Comparison of ENCODE assay signal across 8 mouse cellular contexts in genomic region chr4:107889731-107890432, GRCm38 (mm10). TPM values are rescaled to one million over a fixed set of nuclear protein-coding genes. Genes with fewer than 3 reads are reported as not detected.
DNase-seq lines count a peak whose midpoint lies in the region; ATAC-seq lines count a peak whose summit lies in the region.

0610037L13Rik (plus strand) TSS chr4:107889813.

- peak; percentile 91 for DNase-seq in WW6 (ENCODE audit: low read depth, low spot score)
- DNase-seq in cerebellum, postnatal 4 days (ENCODE audit: low spot score in 2 of 2), result peak; percentile 88 to 91
- peak; percentile 94 for DNase-seq in gastrocnemius, adult 18-20 months (ENCODE audit: low spot score)
- peak; percentile 94 to 96 for DNase-seq in left cerebral cortex, adult 18-20 months (ENCODE audit: low spot score in 2 of 2)
- DNase-seq in right cerebral cortex, adult 18-20 months, result peak; percentile 98
- peak; percentile 71 for DNase-seq in urinary bladder, postnatal 10 days (ENCODE audit: low spot score)

- peak within 1 kb of the TSS; percentile 72 for H3K9ac ChIP-seq in hindbrain, embryonic 16.5 days (ENCODE audit: low read depth, low read length)

- peak within 1 kb of the TSS; percentile 60 for H3K4me3 ChIP-seq in hindbrain, embryonic 16.5 days (ENCODE audit: low read length)
- peak within 1 kb of the TSS; percentile 66 for H3K4me3 ChIP-seq in macrophage (ENCODE audit: inconsistent target)

- H3K4me2 ChIP-seq in hindbrain, embryonic 16.5 days (ENCODE audit: low read length), result peak within 1 kb of the TSS; percentile 85

- H3K4me1 ChIP-seq in hindbrain, embryonic 16.5 days (ENCODE audit: control insufficient read depth, insufficient read depth, low read depth, low read length), result peaks cover 8% of the 10 kb centered on the region; the same call in 1 of the 2 replicates

- peak within 1 kb of the TSS; percentile 97 for H3K27ac ChIP-seq in hindbrain, embryonic 16.5 days (ENCODE audit: low read depth, low read length)
- H3K27ac ChIP-seq in macrophage, result peak within 1 kb of the TSS; percentile 34

- no peaks in the 10 kb centered on the region for H3K79me2 ChIP-seq in macrophage (ENCODE audit: inconsistent target)

- H3K27me3 ChIP-seq in hindbrain, embryonic 16.5 days (replicated peaks; ENCODE audit: control insufficient read depth, insufficient read depth, low read length), result no peaks in the 10 kb centered on the region

- WGBS in hindbrain, embryonic 16.5 days, result under 1% methylated on average over 48 of the region's 48 CpGs
- WGBS in macrophage (ENCODE audit: missing documents), result 0% methylated on average over 45 of the region's 48 CpGs

- ATAC-seq in hindbrain, embryonic 16.5 days, result peak; percentile 97

- H3K9me3 ChIP-seq in hindbrain, embryonic 16.5 days (ENCODE audit: control insufficient read depth, low read length), result no peaks in the 10 kb centered on the region

- H3K36me3 ChIP-seq in hindbrain, embryonic 16.5 days (ENCODE audit: control insufficient read depth, insufficient read depth, low read length), result peaks cover 24% of the 10 kb centered on the region
- peaks cover 22% of the 10 kb centered on the region for H3K36me3 ChIP-seq in macrophage (ENCODE audit: inconsistent target)

RNA-seq across cellular contexts. Expression of gene 0610037L13Rik, which starts in this region (rescaled TPM):
- 10 to 100 TPM; 40.5 to 53.7 TPM for total RNA-seq in gastrocnemius, adult 18-20 months (2021)
- polyA plus RNA-seq in hindbrain, embryonic 16.5 days (2015; fragmentation: Nextera tagmentation; extraction: Ambion mirVana), result 95.5 and 98.6 TPM in 2 replicates
- total RNA-seq in left cerebral cortex, adult 18-20 months (2021), result 10 to 100 TPM; 61.8 to 63.7 TPM
- total RNA-seq in macrophage (2018; cell fraction: chromatin; rRNA removed), result 100 to 1,000 TPM in 10 of 26 experiments, 10 to 100 TPM in 16; 71.7 to 130 (median 97.1) TPM
- total RNA-seq in macrophage (2018; cell fraction: cytosol; rRNA removed), result 10 to 100 TPM; 18.7 to 33.5 (median 26.2) TPM
- 10 to 100 TPM; 38.2 to 94.7 (median 62.3) TPM for total RNA-seq in macrophage (2018; cell fraction: nucleus; rRNA removed)
- 29.2 to 45.4 TPM (median 33.3 TPM) in 3 replicates for polyA plus RNA-seq in macrophage (2018)

Comparison
In these comparisons a context has a peak if more than half of its experiments do, and no peak if none do; other contexts are left out.
1. Peak in every context shown above with its lines: DNase-seq, ATAC-seq, H3K4me3 ChIP-seq and H3K27ac ChIP-seq.